Mouse (Mus musculus): ENCODE measurements around the gene Mttp. TPM values are rescaled to one million over a fixed set of nuclear protein-coding genes. Genes with fewer than 3 reads are reported as not detected.

The Mttp gene
- polyA plus RNA-seq, 1 experiment: 3.4 TPM

DNA sequence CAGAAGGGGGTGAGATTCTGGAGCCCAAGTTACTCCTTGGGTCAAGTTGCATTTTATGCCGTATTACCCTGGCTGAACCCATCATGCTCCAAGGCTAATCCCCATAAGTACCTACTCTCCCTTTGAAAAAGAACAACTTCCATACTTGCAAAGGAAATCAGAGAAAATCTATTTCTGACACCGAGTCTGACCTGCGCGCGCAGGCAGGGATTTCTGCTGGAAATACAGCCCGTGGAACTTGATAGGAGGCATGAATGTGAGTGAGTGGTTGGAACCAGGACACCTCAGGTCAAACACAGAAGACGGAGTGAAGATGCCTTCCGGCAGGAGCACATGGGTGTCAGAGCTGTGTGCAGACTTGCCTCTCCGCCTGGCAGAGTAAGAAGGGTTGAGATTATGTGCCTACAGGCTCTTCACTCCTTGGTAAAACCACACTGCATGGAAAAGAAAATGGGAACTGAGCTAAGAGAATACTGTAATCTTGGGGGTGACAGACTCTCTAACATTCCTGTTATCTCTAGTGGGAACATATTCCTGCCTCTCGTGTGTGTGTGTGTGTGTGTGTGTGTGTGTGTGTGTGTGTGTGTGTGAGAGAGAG is 73.2 kb downstream of the Mttp start:
- no peak overlapping the region for H3K4me3 ChIP-seq (ENCODE audit: insufficient read depth, low read length)
- no peak overlapping the region for H3K27ac ChIP-seq (ENCODE audit: insufficient read depth, low read length)
- H3K4me1 ChIP-seq (ENCODE audit: control insufficient read depth, insufficient read depth, low read length): no peaks in the 10 kb centered on the region
- TF ChIP-seq CTCF (IDR thresholded peaks at IDR 0.05; ENCODE audit: borderline replicate concordance, insufficient read depth, low read length) (no peak), POLR2A (IDR thresholded peaks at IDR 0.05; ENCODE audit: low read depth, low read length) (no peak)

DNA sequence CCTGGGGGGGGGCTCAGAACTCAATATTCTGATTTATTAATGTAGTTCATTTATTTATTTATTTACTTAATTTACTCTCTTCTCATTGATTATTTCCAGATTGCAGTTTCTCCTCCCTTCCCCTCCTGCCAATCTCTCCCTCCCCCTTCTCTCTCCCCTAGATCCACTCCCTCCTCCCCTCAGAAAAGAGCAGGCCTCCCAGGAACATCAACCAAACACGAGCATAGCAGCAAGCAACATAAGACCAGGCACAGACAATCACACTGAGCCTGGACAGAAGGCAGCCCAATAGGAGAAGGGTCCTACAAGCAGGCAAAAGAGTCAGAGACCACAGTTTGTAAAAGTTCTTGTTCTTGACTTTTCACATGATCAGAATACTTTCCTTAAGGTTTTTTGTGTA is 73.8 kb downstream of the Mttp start:
- H3K4me1 ChIP-seq (ENCODE audit: control insufficient read depth, insufficient read depth, low read length): no peaks in the 10 kb centered on the region
- no peak overlapping the region for H3K4me3 ChIP-seq (ENCODE audit: insufficient read depth, low read length)
- TF ChIP-seq POLR2A (IDR thresholded peaks at IDR 0.05; ENCODE audit: low read depth, low read length): no peak
- TF ChIP-seq CTCF (IDR thresholded peaks at IDR 0.05; ENCODE audit: borderline replicate concordance, insufficient read depth, low read length): no peak
- no peak overlapping the region for H3K27ac ChIP-seq (ENCODE audit: insufficient read depth, low read length)

GRCm38 (mm10) chr3:138069756-138070511 is 74.8 kb downstream of the Mttp start:
- H3K27ac ChIP-seq (ENCODE audit: insufficient read depth, low read length): no peak overlapping the region
- H3K4me1 ChIP-seq (ENCODE audit: control insufficient read depth, insufficient read depth, low read length): no peaks in the 10 kb centered on the region
- no peak overlapping the region for H3K4me3 ChIP-seq (ENCODE audit: insufficient read depth, low read length)
- TF ChIP-seq POLR2A (IDR thresholded peaks at IDR 0.05; ENCODE audit: low read depth, low read length): no peak
- TF ChIP-seq CTCF (IDR thresholded peaks at IDR 0.05; ENCODE audit: borderline replicate concordance, insufficient read depth, low read length): no peak

DNA sequence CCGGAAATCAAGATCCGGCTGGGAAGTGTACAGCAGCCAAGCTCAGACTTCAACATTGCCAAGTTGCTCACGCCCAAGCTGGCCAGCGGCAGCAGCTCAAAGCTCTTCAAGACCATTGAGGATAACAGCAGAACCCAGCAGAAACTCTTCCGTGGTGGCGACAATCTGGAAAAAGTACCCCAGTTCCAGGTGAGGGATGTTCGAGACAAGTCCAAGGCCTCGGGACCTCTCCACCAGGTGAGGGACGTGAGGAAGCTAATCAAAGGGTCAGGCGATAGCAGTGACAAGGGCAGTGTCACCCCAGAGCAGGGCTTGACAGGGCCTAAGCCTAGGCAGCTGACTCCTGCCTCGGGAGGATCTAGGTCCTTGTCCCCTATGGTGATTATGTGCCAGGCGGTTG is 76.7 kb downstream of the Mttp start:
- Histone ChIP-seq H3K4me3 (ENCODE audit: insufficient read depth, low read length) (no peak overlapping the region), H3K4me1 (ENCODE audit: control insufficient read depth, insufficient read depth, low read length) (no peaks in the 10 kb centered on the region), H3K27ac (ENCODE audit: insufficient read depth, low read length) (no peak overlapping the region)
- TF ChIP-seq CTCF (IDR thresholded peaks at IDR 0.05; ENCODE audit: borderline replicate concordance, insufficient read depth, low read length) (no peak), POLR2A (IDR thresholded peaks at IDR 0.05; ENCODE audit: low read depth, low read length) (no peak)

GRCm38 (mm10) chr3:138067288-138067687 is 77.5 kb downstream of the Mttp start, which contains the start of gene Gm5105:
Gene Gm5105 (minus strand): TSS chr3:138067388.
- H3K4me1 ChIP-seq (ENCODE audit: control insufficient read depth, insufficient read depth, low read length): no peaks in the 10 kb centered on the region
- H3K4me3 ChIP-seq (ENCODE audit: insufficient read depth, low read length): no peak within 1 kb of the TSS
- no peak within 1 kb of the TSS for H3K27ac ChIP-seq (ENCODE audit: insufficient read depth, low read length)
- TF ChIP-seq POLR2A (IDR thresholded peaks at IDR 0.05; ENCODE audit: low read depth, low read length): no peak
- TF ChIP-seq CTCF (IDR thresholded peaks at IDR 0.05; ENCODE audit: borderline replicate concordance, insufficient read depth, low read length): no peak

- Histone ChIP-seq H3K4me3 (ENCODE audit: insufficient read depth, low read length) (no peak overlapping the region), H3K4me1 (ENCODE audit: control insufficient read depth, insufficient read depth, low read length) (0 out of 2 replicates have a peak, but pooled peaks cover 2% of the 10 kb centered on the region), H3K27ac (ENCODE audit: insufficient read depth, low read length) (no peak overlapping the region)
- TF ChIP-seq POLR2A (IDR thresholded peaks at IDR 0.05; ENCODE audit: low read depth, low read length): no peak
- TF ChIP-seq CTCF (IDR thresholded peaks at IDR 0.05; ENCODE audit: borderline replicate concordance, insufficient read depth, low read length): no peak
Measured at GRCm38 (mm10) chr3:138066348-138066856, 78.4 kb downstream of the Mttp start.

DNA sequence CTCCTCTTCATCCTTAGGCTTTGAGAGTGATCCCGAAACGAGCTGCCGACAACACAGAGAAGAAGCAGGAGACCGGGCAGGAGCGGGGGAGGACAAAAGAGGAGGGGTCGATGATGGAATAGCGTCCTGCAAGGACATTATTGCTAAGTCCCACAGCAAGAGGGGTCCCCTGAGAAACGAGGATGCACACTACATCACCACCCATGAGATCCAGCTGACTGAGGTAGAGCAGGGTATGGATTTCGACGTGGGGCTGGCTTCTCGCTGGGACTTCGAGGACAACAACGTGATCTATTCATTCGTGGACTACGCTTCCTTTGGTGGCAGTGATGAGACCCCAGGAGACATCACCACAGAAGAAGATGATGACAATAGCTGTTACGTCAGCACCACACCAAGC is 78.8 kb downstream of the Mttp start:
- Histone ChIP-seq H3K27ac (ENCODE audit: insufficient read depth, low read length) (no peak overlapping the region), H3K4me1 (ENCODE audit: control insufficient read depth, insufficient read depth, low read length) (peaks cover 5% of the 10 kb centered on the region; the same call in 1 of the 2 replicates), H3K4me3 (ENCODE audit: insufficient read depth, low read length) (no peak overlapping the region)
- no peak for TF ChIP-seq POLR2A (IDR thresholded peaks at IDR 0.05; ENCODE audit: low read depth, low read length)
- TF ChIP-seq CTCF (IDR thresholded peaks at IDR 0.05; ENCODE audit: borderline replicate concordance, insufficient read depth, low read length): no peak

GRCm38 (mm10) chr3:138064732-138065645 is 79.8 kb downstream of the Mttp start, which contains the start of gene 1110002E22Rik:
Gene 1110002E22Rik (plus strand): TSS chr3:138065052.
- no peak within 1 kb of the TSS for H3K27ac ChIP-seq (ENCODE audit: insufficient read depth, low read length)
- H3K4me1 ChIP-seq (ENCODE audit: control insufficient read depth, insufficient read depth, low read length): peaks cover 5% of the 10 kb centered on the region; the same call in 1 of the 2 replicates
- H3K4me3 ChIP-seq (ENCODE audit: insufficient read depth, low read length): no peak within 1 kb of the TSS
- TF ChIP-seq POLR2A (IDR thresholded peaks at IDR 0.05; ENCODE audit: low read depth, low read length) (no peak), CTCF (IDR thresholded peaks at IDR 0.05; ENCODE audit: borderline replicate concordance, insufficient read depth, low read length) (no peak)

DNA sequence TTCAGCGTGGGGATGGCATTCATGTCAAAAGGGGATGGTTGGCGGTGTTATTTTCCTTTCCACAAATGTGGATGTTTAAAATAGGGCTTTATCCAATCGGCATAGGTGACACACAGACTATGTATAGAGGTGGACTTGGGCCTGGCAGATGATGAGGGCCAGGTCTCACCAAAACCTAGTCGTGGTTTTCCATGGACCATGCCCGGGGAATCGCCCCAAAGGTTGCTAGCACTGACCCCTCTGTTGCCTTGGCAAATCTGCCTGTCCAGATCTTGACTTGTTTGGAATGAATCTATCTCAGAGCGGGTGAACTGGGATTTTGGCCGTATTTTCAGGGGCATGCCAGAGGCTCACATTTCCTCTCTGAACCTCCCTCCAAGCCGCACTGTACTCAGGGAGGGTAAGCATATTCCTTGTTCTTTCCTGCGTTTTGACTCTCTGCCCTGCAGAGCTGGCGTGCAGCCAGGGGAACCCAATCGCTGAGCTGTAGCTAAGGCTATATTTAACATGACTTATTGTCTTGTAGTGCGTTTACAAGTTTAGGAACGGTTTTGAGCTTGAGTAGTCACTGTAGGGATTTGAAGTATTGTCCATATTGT is 80.9 kb downstream of the Mttp start:
- peaks cover 5% of the 10 kb centered on the region; the same call in 1 of the 2 replicates for H3K4me1 ChIP-seq (ENCODE audit: control insufficient read depth, insufficient read depth, low read length)
- H3K4me3 ChIP-seq (ENCODE audit: insufficient read depth, low read length): no peak overlapping the region
- no peak overlapping the region for H3K27ac ChIP-seq (ENCODE audit: insufficient read depth, low read length)
- TF ChIP-seq CTCF (IDR thresholded peaks at IDR 0.05; ENCODE audit: borderline replicate concordance, insufficient read depth, low read length): no peak

All from embryonic fibroblast, embryonic 13.5 days (primary cell).